Mouse (Mus musculus) brain, embryonic 18.5 days (tissue): Measurements from ENCODE around the gene Srek1.
A peak's percentile ranks its signal among the peaks of the same experiment; 100 is the strongest.

ENCODE experiments used
- DNase-seq: peaks from one replicate; pipeline ENCODE4 v3.0.0-alpha.2; 2012; ENCODE audit warnings: low read depth, low spot score

The Srek1 gene

DNA sequence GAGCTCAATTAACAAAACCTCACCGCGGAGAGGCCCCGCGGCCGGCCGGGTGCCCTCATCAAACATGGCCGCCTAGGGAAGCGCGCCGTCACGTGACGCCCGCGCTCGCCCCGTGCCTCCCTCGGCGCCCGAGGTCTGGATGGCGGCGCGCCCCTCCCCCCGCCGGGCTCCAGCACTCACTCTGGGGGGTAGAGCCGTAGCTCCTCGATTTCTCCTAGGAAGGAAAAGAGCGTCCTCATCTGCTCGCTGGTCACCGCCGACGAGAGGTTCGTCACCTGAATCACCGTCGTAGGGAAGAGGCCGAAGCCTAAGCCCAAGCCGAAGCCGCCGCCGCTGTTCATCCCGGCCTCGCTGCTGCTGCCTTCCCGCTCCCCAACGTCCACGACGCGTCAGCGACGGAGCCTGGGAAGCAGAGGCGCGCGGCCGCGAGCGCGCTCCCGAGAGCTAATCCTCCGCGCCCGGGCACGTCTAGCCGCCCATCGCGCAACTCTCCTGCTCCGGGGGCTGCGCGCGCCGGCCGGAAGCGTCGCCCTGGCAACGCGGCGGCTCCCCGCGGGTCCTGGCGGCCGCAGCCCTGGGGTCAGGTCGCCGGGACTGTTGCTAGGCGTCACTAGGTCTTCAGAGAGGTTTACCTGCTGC, at the start of gene Srek1:
Gene Srek1 (minus strand): TSS at position 490 of the 639 bp plus-strand sequence.
- DNase-seq = peak; percentile 87

DNA sequence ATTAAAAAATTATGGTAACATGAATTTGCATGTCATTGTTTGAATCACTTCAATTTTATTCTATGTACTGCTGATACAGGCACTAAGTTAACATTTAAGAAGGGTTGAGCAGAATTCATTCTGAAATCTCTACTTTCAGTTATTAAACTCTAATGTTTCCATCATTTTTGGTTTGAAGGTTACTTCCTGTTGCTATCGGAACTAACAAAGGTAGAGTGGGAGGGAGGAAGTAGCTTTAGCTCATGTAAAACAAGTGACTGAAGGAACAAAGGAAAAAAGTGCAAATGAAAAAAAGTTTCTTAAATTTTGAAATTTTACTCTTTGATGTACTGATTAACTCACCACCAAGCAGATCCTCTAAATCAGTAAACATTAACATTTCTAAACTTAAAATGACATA, 47.9 kb upstream of the Srek1 start:
- no peak for DNase-seq

DNA sequence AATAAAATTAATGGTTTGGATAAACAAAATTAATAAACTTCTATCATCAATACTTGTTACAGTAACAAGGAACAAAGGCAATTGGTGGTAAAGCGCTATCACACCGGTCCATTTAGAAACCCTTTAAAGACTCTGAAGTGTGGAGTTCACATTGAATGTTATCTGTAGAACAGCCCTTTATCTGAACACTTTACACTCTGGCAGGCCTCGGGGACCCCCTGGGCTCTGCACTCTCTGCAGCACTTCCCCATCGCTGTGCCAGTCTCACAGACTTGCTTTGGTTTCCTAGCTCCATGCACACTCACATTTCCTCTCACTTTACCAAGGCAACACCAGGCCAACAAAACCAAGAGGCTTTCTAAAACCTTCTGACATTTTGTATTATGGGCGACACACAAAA, 45.0 kb upstream of the Srek1 start:
- no peak for DNase-seq

DNA sequence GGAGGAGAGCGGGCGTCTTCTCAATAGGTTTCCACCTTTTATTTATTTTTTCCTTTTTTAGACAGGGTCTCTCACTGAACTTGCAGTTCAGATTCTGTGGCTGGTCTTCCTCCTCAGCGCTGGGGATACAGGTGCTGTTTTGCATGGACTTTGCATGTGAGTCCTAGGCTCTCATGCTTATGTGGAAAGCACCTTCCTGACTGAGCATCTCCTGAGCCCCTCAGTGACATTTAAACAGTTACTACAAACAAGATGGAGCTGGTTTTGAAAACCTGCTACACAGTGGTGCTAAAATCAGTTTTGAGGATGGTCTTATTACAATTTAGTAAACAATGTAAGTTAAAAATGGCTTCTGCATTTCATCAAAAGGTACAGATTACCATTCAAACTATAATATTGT, 43.5 kb upstream of the Srek1 start:
- no peak for DNase-seq

DNA sequence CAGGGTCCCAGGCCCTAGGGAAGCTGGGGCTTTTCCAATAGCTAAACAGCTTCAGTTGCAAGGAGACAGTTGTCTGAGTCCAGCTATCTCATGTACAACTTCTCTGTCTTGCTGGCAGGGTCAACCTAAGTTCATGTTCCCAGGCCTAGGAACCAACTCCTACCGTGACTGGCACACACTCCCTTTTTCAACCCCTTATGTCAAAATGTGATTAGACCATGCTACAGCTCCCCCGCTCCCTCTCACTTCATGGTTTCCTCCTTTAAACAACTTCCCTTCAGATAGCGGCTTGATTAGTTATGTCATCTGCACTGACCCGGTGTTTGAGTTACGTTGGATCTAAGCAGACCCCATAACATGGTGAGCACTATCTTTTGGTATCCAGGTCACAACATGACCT, 33.1 kb upstream of the Srek1 start:
- no peak for DNase-seq

DNA sequence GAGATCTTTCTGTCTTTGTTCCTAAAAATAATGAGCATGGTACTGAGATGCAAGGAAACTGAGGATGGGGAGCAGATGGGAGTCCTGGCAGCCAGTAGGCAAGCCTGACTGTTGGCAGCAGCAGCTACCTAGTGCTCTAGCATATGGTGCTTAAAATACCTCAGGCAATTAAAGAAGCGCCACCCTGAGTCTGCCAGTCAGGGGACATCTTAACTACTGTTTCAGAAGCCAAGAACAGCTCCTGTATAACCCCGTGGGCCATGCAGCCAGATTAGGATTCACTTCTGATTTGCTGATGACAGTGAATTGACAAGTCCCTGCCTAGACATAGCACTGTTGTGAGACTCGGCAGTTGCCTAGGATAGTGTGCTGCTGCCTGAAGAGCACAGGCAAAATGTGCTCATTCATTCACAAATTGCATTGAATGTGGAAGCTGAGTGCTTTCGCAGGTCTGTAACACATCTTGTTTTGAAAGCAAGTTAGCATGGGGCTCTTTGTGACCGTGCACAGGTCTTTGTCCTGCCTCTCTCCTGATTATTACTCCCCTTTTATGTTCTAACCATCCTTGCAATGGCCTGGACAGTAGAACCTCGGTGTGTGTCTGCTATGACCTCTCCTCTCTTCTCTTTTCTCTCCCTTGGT, 31.9 kb upstream of the Srek1 start:
- DNase-seq = peak; percentile 74

DNA sequence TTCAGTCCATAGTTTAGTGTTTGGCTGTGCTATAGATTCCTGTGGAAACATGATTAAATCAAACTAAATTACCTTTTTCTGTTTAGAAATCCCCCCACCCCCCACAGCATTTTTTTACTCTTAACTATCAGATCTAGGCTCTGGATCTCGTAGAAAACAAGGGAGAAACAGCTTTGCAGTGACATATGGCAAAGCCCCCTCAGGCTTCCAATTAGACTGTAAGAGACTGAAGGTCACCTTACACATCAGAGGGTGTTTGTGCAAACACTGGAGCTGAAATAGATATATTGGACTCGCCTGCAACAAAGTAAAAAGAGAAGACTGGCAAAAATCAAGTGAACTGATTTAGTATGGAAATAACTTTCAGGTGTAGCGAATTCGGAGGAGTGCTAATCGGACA, 29.3 kb upstream of the Srek1 start:
- DNase-seq = peak; percentile 18

DNA sequence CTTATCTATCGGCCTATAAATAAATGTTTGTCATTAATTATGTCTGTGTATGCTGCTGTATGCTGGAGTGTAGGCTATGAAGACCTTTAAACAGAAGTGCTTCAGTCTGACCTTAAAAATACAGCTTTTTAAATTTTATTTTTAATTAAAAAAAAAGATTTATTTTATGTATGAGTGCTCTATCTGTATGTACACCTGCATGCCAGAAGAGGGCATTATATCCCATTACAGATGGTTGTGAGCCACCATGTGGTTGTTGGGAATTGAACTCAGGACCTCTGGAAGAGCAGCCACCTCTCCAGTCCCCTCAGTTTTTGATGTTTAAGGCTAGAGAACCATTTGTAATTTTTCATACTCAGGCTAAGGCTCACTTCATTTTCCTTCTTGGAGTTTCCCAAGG, 26.6 kb upstream of the Srek1 start:
- DNase-seq = no peak

DNA sequence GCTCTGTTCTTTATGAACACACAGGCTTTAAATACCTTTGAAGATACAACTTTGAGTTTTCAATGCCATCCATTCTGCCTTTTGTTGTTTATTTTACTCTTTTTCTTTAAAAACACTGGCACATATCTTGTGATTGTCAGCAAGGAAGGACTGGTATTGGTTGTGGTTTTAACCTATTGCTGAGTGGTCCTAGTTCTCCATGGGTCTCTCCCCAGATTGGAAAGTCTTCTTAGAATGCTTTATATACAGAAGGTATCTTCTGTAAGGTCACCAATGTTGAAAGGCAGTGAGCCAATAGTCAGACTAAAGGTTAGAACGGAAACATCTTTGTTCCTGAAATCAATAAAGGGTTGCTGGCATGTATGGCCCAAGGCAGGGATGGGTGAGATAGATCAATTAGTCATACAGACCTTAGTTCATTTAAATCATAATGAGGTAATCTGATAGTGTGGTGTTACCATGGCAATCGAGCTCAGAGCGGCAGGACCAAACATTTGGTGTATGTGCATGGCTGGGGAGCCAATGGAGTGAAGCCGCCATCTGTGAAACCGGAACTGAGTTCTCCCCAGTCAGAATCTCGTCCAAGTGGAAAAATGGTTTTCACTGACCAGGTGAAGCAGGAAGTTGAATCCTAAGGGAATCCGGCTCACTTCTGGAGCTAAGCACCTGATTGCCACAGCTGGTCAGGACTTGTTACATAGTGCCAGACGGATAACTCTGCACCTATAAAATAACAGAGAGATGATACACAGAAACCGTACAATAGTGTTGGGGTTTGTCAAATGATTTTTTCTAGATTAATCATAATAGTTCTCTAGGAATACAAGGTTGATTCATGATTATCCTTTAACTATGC, 20.5 kb upstream of the Srek1 start:
- DNase-seq = no peak

DNA sequence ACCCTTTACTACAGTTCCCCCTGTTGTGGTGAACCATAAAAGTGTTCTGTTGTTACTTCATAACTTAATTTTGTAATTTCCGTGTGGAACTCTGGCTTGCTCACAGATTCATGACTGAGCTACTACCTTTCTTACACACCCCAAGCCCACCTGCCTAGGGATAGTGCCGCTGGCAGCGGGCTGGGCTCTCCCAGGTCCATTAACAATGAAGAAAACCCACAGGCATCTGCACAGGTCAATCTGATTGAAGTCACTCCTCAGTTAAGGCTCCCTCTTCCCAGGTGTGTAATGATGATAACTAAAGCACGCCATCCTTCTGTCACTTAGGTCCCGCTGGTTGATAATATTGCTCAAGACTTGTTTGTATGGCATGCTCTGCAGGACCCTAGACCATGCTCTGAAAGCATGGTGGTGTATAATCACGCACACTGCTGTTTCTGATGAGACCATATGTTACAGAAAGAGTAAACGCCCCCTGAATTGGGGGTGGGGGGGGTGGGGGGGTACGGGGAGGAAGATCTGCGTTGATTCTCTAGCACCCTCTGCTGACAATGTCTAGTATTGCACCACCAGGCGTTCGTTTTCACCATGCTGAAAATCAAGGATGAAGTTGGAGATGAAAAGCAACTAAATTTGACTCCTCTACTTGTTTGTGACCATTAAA, 5.6 kb upstream of the Srek1 start:
- DNase-seq = no peak

DNA sequence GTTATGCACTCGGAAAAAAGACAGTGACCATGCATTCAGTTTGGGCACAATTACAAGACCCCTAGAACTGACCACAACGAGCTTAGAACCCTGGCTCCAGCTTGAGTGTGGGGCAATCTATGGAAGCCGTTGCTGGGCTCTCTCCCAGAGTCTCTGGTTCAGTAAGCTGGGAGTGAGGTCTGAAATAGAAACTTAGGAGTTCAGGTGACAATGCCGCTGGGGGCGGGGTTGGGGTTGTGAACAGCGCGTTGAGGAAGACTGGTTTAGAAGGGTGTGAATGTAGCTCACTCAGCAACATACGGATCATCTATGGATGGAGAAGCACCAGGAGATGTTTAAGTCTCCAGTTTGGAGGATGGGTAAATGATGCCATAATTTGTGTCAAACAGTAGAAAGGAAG, 2.7 kb upstream of the Srek1 start:
- no peak for DNase-seq

DNA sequence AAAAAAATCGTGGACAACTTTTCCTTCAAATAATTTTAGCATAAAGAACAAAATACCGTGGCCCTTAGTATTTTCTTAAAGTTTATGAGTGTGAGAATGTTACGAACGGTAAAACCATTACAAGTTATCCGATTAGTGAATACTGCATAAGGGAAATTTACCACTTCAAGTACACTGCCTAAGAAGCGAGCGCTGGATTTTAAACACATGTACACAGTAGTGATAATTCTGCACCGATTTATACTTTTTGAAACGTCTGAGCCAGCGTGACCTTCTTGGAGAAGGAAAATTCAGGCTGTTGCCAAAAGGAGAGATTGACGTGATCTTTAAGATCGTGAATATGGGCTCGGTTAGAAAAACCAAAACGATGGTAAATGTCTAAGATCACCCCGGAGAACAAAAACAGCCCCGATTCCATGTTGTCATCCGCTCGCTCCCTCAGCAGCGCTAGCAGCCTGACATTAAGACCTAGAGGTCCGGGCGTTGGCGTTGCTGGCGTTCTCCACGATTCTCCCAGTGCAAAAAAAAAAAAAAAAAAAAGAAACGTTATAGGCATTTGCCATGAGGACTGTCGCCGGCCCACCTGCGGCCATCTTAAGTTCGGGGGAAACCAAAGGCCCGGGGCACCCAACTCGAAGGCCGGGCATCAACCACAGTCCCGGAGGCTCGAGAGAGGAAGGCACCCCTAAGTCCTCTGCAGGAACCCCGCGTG, 845 bp downstream of the Srek1 start:
- DNase-seq = peak; percentile 63

DNA sequence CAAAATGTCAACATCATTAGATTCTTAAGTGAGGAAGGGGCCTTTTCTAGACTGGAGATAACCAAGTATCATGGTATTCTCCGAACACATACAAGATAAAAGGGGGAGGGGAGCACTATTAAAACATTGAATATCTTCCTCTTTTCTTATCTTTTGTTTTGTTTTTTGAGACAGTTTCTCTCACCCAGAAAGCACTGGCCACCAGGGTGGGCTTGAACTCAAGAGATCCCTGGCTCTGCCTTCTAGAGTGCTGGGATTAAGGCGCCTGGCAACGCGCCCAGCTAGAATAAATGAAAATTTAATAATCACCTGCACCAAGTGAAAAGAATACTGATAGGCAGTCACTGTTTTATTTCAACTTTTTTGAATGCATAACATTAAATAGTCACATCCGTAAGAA, 1.5 kb downstream of the Srek1 start:
- DNase-seq = no peak

DNA sequence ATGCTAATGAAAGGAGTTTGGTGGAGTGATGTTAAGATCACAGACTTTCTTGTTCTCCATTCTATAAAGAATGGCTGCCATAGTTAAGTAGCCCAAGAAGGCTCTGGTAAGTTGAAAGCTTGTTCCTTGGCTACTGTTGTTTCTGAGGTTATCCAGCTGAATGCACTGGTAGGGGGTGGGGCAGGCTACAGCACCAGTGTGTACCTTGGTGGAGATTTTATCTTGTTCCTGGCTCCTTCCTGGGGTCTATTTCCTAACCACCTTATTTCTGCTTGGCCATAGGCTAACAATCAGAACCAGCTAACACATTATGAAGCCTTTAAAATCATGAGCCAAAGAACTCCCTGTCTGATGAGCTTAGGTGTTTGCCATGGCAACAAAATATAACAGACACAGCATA, 3.6 kb downstream of the Srek1 start:
- DNase-seq = no peak

DNA sequence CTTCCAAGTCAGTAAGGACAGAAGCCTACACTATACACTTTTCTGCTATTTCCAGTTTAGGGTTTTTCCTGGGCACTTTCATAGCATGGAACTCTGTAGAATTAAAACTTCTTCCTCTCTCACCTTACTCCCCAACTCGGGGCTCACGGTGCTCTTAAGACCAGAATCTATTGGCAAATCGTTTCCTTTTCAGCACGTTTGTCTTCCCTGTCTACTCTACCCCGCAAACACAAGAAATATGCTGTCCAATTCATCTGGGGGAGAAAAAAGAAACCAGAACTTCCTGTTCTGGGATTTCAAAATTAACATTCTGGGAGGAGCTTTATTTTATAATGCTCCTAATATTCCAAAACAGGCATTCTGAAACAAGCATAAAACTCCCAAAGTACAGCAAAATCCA, 6.5 kb downstream of the Srek1 start:
- no peak for DNase-seq

DNA sequence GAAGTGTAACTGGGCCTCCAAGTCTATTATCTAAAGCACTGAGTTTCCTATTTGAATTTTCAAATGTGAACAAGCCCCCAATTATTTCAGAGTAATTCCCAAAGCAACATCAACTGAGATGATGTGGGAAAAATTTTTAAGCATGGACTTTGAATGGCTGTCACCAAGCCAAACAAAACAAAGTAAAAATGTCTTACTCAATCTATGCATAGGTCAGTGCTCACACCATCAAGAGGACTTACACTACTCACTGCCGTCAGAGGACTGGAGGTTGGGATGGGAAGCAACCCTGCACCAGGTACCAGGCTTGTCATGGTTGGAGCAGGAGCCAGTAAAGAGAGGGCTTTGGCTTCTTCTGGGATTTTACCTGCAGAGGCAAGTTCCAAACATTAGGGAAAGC, 10.8 kb downstream of the Srek1 start:
- DNase-seq = no peak

DNA sequence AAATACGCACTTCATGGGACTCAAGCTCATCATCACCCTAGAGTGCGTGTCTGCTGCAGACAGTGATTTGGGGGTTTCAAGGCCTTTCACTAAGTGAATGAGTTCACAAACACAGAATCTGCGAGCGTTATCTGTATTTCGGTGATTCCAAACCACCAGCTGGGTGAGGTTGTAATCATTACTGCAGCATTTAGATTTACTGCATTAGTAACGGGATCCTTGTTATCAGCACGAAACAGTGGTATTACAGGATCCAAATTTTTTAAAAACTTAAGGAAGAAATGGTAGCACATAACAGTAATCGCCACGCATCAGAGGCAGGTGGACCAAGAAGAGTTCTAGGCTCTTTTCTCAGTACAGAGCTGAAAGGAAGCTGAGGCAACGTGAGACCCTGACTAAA, 12.4 kb downstream of the Srek1 start:
- DNase-seq = no peak

DNA sequence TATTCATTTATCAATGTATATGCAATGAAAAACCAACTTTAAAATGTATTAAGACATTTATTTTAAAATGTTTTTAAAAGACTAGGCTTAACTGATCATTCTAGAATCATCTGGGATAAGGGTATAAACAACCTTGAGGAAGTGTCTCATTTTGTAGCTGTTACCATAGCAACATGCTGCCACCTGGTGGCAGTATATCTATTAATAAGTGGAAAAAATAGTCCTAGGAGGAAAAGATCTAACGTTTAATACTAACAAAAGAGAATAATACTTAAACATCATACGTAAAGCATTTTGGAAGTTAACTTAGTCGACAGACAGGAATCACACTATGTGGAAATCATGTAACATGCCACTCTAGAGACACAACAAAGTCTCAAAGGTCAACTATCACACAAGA, 23.0 kb downstream of the Srek1 start:
- no peak for DNase-seq

DNA sequence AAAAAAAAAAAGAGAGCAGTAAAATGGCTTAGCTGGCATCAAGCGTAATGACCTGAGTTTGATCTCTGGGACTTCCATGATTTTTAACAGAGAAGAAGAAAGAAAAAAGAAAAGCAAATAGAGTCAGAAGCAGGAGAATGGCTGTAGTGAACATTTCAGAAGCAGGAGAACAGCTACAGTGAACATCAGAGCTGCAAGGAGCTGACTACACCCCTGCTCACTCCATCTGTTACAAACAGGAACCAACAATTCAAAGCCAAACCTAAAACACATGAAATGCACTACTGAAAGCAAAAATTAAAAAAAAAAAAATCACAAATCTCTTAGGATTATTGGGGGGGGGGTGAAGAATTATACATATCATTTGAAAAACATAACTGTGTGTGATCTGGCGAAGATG, 28.7 kb downstream of the Srek1 start:
- no peak for DNase-seq

DNA sequence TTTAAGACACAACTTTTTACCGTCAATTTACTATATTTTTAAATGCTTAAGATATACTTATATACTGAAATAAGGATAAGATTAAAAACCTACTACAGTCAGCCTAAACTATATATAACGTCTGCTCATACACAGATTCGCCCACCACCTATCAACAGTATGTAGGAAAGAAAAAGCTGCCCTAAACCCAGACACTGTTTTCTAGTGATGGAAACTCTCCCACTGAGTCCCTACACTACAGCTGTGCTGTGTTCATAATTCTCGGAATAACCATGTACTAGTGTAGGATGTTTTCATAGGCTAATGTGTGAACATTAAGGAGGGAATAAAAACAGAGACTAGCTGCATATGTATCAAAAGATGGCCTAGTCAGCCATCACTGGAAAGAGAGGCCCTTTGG, 29.2 kb downstream of the Srek1 start:
- DNase-seq = no peak

DNA sequence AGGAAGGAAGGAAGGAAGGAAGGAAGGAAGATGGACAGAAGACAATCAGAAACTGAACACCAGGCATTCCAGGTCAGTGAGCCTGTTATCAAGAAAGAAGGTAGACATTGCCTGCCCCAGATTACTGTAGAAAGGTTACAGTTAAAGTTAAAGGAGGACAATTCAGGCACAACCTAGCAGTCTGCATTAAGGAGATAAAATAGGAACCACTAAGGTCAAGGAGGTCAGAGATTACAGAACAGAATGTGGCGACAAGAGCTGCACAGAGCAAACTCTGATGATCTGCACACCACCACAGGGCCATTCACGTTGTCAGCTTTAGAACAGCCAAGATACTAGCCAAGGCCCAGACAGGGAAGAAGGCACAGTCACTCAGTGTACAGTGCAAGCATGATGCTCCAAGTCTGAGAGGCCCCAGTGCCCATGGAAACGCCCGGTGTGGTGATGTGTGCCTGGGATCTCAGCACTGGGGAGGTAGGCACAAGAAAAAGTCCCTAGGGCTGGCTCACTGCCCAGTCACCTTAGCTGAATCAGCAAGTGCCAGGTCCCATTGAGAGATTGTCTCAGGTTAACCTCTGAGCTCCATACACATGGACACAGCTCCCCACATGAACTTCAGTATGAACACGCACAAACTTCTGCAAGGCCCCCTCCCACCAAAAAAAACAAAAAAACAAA, 38.9 kb downstream of the Srek1 start:
- DNase-seq = no peak
